Mouse (Mus musculus) kidney, postnatal 0 days (tissue): ENCODE data around the gene Pfpl. TPM values are rescaled to one million over a fixed set of nuclear protein-coding genes. Genes with fewer than 3 reads are reported as not detected.

Experiments
- ATAC-seq: fragments of 200-750 bp; cut with Nextera tagmentation; replicated peaks from 2 replicates; pipeline ENCODE4 v1.8.0; 2017; ENCODE audit warnings: low read depth, moderate number of reproducible peaks, moderate TSS enrichment, moderate library complexity; ENCODE audit not compliant: low FRiP score
- DNase-seq: peaks from one replicate; pipeline ENCODE4 v3.0.0-alpha.2; 2016; ENCODE audit warnings: low spot score
- H3K27ac ChIP-seq: fragments of 300-500 bp; sonication (generic); 2 replicates; pipeline ENCODE4 v1.5.1; 2014; ENCODE audit warnings: mild to moderate bottlenecking
- H3K27me3 ChIP-seq: fragments of 300-500 bp; sonication (generic); 2 replicates; pipeline ENCODE4 v1.6.1; 2014; ENCODE audit warnings: low read length, mixed read lengths; ENCODE audit not compliant: insufficient read depth
- H3K36me3 ChIP-seq: fragments of 300-500 bp; sonication (generic); 2 replicates; pipeline ENCODE4 v1.6.1; 2014; ENCODE audit warnings: low read length, mixed read lengths; ENCODE audit not compliant: insufficient read depth
- H3K4me1 ChIP-seq: fragments of 300-500 bp; sonication (generic); replicated peaks from 2 replicates; pipeline ENCODE4 v1.6.1; 2014; ENCODE audit warnings: antibody characterized with exemption, low read length, mixed read lengths; ENCODE audit not compliant: insufficient read depth
- H3K4me2 ChIP-seq: fragments of 300-500 bp; sonication (generic); 2 replicates; pipeline ENCODE4 v1.6.1; 2014; ENCODE audit warnings: mild to moderate bottlenecking, low read length, moderate library complexity, mixed read lengths
- H3K4me3 ChIP-seq: fragments of 300-500 bp; sonication (generic); replicated peaks from 2 replicates; pipeline ENCODE4 v1.5.1; 2014; ENCODE audit warnings: low read depth, low read length
- H3K9ac ChIP-seq: fragments of 300-500 bp; sonication (generic); 2 replicates; pipeline ENCODE4 v1.6.1; 2014; ENCODE audit warnings: low read depth, low read length
- H3K9me3 ChIP-seq: fragments of 300-500 bp; sonication (generic); replicated peaks from 2 replicates; pipeline ENCODE4 v1.6.1; 2016; ENCODE audit warnings: low read length, inconsistent platforms, mixed read lengths
- CTCF ChIP-seq: IDR thresholded peaks from 2 replicates; pipeline ENCODE4 v1.5.1; 2016; ENCODE audit warnings: antibody characterized with exemption, low read depth, mild to moderate bottlenecking, moderate library complexity
- WGBS: fragments of 180-500 bp; shearing (Covaris S2); extraction: QIAGEN DNeasy Blood & Tissue Kit; methylation state at CpG from one replicate; pipeline ENCODE4 v1.1.7; 2014; 5-methylcytosine and 5-hydroxymethylcytosine counted together
- polyA plus RNA-seq: library from polyadenylated mRNA; unstranded; fragments of >200 nt; fragmentation: Nextera tagmentation; extraction: Ambion mirVana; gene quantifications from 2 replicates; pipeline ENCODE4 v1.2.1, GENCODE M21; 2015

The Pfpl gene
- polyA plus RNA-seq, 1 experiment from 2014 or later, result not detected

DNA sequence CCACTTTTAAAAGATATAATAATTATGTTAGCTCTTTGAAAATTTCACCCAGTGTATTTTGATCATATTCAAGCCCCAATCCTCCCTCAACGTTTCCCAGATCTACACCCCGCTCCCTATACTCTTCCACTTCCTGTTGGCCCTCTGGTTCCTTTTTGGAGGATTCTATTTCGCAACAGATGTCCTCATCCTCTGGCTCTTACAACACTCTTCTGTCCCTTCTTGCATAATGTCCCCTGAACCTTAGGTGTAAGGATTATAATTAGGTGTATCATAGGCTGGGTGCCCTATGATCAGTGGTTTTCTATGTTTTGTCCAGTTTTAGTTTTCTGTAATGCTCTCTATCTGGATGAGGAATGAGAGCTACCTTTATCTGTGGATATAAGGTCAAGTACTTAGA, 17.3 kb downstream of the Pfpl start:
- no peak overlapping the region for H3K4me3 ChIP-seq
- ATAC-seq (no peak), DNase-seq (no peak)
- H3K27ac ChIP-seq, result no peak overlapping the region
- no peak overlapping the region for H3K4me2 ChIP-seq
- no peaks in the 10 kb centered on the region for H3K36me3 ChIP-seq
- H3K9ac ChIP-seq, result no peak overlapping the region
- H3K27me3 ChIP-seq, result no peaks in the 10 kb centered on the region
- WGBS, result 72% methylated on average over 3 of the region's 3 CpGs
- no peak for TF ChIP-seq CTCF
- H3K9me3 ChIP-seq, result no peaks in the 10 kb centered on the region
- no peaks in the 10 kb centered on the region for H3K4me1 ChIP-seq

DNA sequence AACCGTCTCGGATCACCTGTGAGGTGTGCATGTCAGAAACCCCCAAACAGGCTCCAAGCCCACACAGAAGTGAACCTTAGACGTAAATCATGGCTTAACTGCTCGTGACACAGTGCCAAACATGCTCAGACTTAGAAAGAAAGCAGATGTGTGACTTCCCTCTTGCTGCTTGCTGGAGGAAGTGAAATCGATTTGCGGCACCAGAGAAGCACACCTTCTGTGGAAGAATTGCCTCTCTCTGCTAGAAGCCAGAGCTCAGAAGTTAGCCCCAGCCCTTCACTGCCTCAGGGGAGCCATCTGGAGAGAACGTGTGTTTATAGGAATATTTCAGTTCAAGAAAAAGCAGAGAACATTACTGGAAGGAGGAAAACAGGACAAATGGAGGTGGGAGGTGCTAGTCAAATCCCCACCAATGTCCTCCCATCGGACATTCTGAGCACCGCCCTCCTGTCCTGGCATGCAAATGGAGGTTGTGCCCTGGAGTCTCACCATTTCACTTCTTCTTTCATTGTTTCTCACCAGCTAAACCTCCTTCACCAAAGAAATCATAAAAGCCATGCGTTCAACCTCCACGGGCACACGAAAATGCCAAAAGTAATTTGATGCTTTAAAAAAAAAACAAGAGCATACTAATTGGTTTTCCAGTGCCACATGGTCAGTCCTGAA, 29.8 kb downstream of the Pfpl start:
- H3K9me3 ChIP-seq, result no peaks in the 10 kb centered on the region
- ATAC-seq (0 out of 2 replicates have a peak, but pooled peaks have one; percentile 36), DNase-seq (peak; percentile 40)
- no peaks in the 10 kb centered on the region for H3K27me3 ChIP-seq
- H3K27ac ChIP-seq, result no peak overlapping the region
- no peak for TF ChIP-seq CTCF
- 35% methylated on average over 12 of the region's 12 CpGs for WGBS
- H3K4me2 ChIP-seq, result peak overlapping the region; percentile 37
- no peaks in the 10 kb centered on the region for H3K36me3 ChIP-seq
- H3K9ac ChIP-seq, result peak overlapping the region; percentile 10; the same call in 1 of the 2 replicates
- H3K4me3 ChIP-seq, result peak overlapping the region; percentile 3; the same call in 1 of the 2 replicates
- H3K4me1 ChIP-seq, result no peaks in the 10 kb centered on the region

DNA sequence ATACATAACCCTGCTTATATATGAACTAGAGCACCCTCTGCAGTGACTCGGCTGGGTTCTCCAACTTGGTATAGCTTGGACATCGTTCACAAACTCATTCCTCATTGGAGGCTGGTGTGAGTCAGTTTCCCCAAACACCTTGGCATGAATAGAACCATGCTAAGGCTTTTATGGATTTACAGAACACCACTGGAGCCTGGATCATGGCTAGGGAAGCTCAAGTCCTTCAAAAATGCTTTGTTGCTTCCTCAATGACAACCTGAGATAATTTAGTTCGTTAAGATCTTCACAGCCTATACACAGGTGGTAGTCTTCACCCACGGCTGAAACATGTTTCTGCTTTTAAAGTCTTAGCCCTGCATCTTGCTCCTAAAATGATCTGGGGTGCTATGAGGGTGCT, 31.8 kb downstream of the Pfpl start:
- no peaks in the 10 kb centered on the region for H3K36me3 ChIP-seq
- no peak overlapping the region for H3K27ac ChIP-seq
- H3K4me2 ChIP-seq, result no peak overlapping the region
- H3K9ac ChIP-seq, result no peak overlapping the region
- TF ChIP-seq CTCF, result no peak
- ATAC-seq, result no peak
- no peaks in the 10 kb centered on the region for H3K27me3 ChIP-seq
- DNase-seq, result no peak
- H3K4me3 ChIP-seq, result no peak overlapping the region
- no peaks in the 10 kb centered on the region for H3K9me3 ChIP-seq
- WGBS, result 58% methylated on average over 4 of the region's 4 CpGs
- H3K4me1 ChIP-seq, result no peaks in the 10 kb centered on the region

DNA sequence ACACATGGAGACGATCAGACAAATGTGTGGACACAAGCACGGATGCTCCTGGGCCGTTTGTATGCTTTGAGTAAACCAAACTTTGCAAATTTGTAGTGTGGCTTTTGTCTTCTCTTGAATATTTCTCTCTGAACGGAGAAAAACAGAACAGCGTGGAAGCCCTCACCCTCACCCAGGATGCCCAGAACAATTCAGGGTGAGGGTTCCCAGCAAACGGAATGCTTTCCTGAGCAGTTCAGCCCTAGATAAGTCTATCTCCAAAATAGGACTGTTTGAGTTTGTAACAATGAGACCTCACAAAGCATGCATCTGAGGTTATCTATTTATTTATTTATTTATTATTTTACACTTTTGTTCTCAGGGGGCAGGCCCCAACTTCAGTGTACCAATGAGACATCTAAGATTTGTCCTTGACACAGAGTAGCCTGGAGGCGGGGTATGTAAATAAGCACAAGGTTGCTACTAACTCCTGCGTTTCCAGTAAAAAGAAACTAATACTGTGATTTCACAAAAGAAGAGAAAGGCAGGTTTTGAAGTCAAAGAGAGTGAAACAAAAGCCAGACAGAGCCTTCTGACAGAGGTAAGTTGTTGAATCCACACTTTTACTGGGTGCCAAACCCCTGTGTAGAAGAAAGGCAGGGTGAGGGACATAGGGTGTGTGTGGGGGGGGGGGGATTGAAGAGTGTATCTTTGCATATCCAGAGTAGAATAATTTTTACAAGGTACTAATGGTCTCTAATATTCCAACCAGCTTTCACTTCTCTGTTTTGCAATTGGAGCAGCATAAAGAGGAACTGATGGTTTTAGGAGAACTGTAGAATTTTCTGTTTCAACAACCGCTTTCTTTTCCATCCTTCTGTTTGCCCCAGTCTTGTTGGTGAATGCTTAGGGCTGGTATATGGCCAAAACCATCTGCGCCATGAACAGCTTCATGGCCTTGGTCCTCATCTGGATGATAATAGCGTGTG, 32.9 kb downstream of the Pfpl start, which contains the start of gene Mpeg1:
Gene Mpeg1 (plus strand): TSS at position 498 of the 968 bp plus-strand sequence.
- ATAC-seq (no peak), DNase-seq (no peak)
- no peak within 1 kb of the TSS for H3K4me2 ChIP-seq
- H3K9me3 ChIP-seq, result no peaks in the 10 kb centered on the region
- TF ChIP-seq CTCF, result no peak
- H3K27me3 ChIP-seq, result no peaks in the 10 kb centered on the region
- no peak within 1 kb of the TSS for H3K4me3 ChIP-seq
- no peak within 1 kb of the TSS for H3K27ac ChIP-seq
- H3K36me3 ChIP-seq, result no peaks in the 10 kb centered on the region
- H3K4me1 ChIP-seq, result no peaks in the 10 kb centered on the region
- WGBS, result 75% methylated on average over 11 of the region's 11 CpGs
- no peak within 1 kb of the TSS for H3K9ac ChIP-seq

DNA sequence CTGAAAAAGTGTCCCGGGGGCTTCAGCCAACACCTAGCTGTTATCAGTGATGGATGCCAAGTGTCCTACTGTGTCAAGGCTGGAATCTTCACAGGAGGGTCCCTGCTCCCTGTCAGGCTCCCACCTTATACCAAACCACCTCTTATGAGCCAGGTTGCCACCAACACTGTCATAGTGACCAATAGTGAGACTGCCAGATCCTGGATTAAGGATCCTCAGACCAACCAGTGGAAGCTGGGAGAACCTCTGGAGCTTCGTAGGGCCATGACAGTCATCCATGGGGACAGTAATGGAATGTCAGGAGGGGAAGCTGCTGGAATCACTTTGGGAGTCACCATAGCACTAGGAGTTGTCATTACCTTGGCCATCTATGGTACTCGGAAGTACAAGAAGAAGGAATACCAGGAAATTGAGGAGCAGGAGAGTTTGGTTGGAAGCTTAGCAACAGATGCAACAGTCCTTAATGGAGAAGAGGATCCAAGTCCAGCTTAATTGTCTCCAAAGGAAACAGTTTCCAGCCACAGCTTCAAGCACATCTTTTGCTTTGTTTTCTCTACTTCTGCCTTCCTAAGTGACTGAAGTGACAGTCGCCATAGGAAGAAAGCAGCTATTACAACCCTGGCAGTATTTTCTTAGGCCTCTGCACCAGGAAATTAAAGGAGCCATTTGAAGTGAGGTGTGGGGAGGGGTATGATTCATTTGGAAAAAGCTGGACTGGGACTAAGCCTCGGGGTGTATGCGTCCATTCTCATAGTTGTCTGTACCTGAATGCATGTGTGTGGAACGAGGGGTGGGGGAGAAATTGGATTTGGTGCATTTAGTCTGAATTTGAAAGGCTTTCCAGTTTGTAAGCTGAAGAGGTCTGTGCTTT, 35.4 kb downstream of the Pfpl start:
- no peaks in the 10 kb centered on the region for H3K36me3 ChIP-seq
- 71% methylated on average over 7 of the region's 7 CpGs for WGBS
- no peak overlapping the region for H3K9ac ChIP-seq
- H3K4me3 ChIP-seq, result no peak overlapping the region
- no peak overlapping the region for H3K4me2 ChIP-seq
- H3K4me1 ChIP-seq, result no peaks in the 10 kb centered on the region
- no peak overlapping the region for H3K27ac ChIP-seq
- ATAC-seq, result no peak
- no peak for TF ChIP-seq CTCF
- no peaks in the 10 kb centered on the region for H3K27me3 ChIP-seq
- no peak for DNase-seq
- no peaks in the 10 kb centered on the region for H3K9me3 ChIP-seq

DNA sequence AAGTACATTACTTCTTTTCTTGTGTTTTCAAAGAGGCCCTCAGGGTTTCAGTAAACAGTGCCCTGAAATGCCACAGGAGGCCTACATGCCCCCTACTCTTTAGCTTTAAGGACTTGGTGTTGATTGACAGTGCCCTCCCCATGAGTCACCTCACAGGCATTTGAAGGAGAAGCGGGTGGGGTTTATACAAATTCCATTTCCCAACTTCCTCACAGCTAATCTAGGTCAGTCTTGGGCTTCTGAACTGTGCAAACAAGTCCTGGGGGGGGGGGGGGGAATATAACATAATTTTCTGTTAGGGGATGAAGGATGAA, 36.0 kb downstream of the Pfpl start:
- Histone ChIP-seq H3K4me3 (no peak overlapping the region), H3K27me3 (no peaks in the 10 kb centered on the region), H3K4me2 (no peak overlapping the region), H3K4me1 (no peaks in the 10 kb centered on the region), H3K27ac (no peak overlapping the region), H3K36me3 (no peaks in the 10 kb centered on the region), H3K9me3 (no peaks in the 10 kb centered on the region), H3K9ac (no peak overlapping the region)
- ATAC-seq (no peak), DNase-seq (peak; percentile 58)
- WGBS, result 48% methylated on average over 1 of the region's 1 CpGs
- TF ChIP-seq CTCF, result no peak
